Mouse (Mus musculus): ENCODE results near the gene Smpd3. TPM values are rescaled to one million over a fixed set of nuclear protein-coding genes. Genes with fewer than 3 reads are reported as not detected.

Smpd3 gene
- polyA plus RNA-seq (2012; ENCODE audit: low replicate concordance), result 2.4 and 2.5 TPM in 2 replicates

GRCm38 (mm10) chr8:106337852-106338521 lies at the start of gene Smpd3:
Smpd3 (minus strand) TSS chr8:106337988.

DNA sequence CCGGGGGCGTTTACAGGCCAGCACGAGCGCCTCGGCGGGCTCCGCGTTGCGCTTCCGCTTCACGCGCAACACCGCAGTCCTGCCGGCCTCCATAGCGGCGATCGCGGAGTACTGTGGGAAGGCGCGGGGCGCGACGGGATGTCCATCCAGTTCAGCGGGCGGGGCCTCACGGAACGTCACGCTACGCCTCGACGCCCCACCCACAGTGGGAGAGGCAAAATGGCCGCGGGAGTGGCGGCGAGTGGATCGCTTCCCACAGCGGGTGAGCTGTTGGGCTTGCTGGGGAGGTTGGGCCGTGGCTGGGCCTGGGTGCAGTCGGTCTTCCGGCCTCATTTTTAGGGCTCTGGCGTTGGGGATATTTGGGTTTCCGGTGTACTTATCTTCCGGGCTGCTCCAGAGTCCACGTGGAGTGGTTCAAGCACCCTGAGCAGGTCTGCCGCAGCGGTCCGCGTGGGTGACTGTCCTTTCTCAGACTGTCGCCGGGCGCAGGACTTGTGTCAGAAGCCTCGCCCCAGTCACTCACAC lies 126.9 kb downstream of the Smpd3 start, which contains the start of the genes Slc7a6os and Prmt7:
Gene Slc7a6os, minus strand, starts transcription at position 115 of the 525 bp plus-strand sequence.
Gene Prmt7, plus strand, starts transcription at position 116 of the 525 bp plus-strand sequence.

Other genes starting within 250 kb of the Smpd3 start
- 0.03 and 0.11 TPM in 2 replicates for gene Esrp2, start 201.0 kb downstream of the Smpd3 start, polyA plus RNA-seq (2012; ENCODE audit: low replicate concordance)
- gene Pla2g15, start 187.6 kb downstream of the Smpd3 start, polyA plus RNA-seq (2012; ENCODE audit: low replicate concordance), result 32.9 and 41.5 TPM in 2 replicates
- 5.1 and 6.3 TPM in 2 replicates for gene Slc7a6, start 169.1 kb downstream of the Smpd3 start, polyA plus RNA-seq (2012; ENCODE audit: low replicate concordance)
- 29.2 and 33.5 TPM in 2 replicates for gene Slc7a6os, start 127.1 kb downstream of the Smpd3 start, polyA plus RNA-seq (2012; ENCODE audit: low replicate concordance)
- gene Prmt7, start 127.1 kb downstream of the Smpd3 start, polyA plus RNA-seq (2012; ENCODE audit: low replicate concordance), result 3.5 and 20.1 TPM in 2 replicates
- gene Zfp90, start 77.3 kb upstream of the Smpd3 start, polyA plus RNA-seq (2012; ENCODE audit: low replicate concordance), result 2.6 and 4.2 TPM in 2 replicates
- not detected in 2 replicates for gene 6030452D12Rik, start 162.5 kb upstream of the Smpd3 start, polyA plus RNA-seq (2012; ENCODE audit: low replicate concordance)
- not detected in 2 replicates for gene Cdh3, start 172.9 kb upstream of the Smpd3 start, polyA plus RNA-seq (2012; ENCODE audit: low replicate concordance)
- gene Gm10073, start 235.5 kb upstream of the Smpd3 start, polyA plus RNA-seq (2012; ENCODE audit: low replicate concordance), result 1.4 and 17.6 TPM in 2 replicates